Mouse (Mus musculus) ES-Bruce4 (cell line): Measurements from ENCODE around the gene Tgfbr3l. TPM values are rescaled to one million over a fixed set of nuclear protein-coding genes. Genes with fewer than 3 reads are reported as not detected.

Source experiments
- H3K27ac ChIP-seq: 2 replicates; pipeline ENCODE4 v1.5.1; 2012; ENCODE audit warnings: low read length, inconsistent platforms; ENCODE audit not compliant: insufficient read depth
- H3K27me3 ChIP-seq: 2 replicates; pipeline ENCODE4 v1.6.1; 2012; ENCODE audit warnings: mild to moderate bottlenecking, low read length, inconsistent platforms; ENCODE audit not compliant: control insufficient read depth, poor library complexity, insufficient read depth, severe bottlenecking
- H3K36me3 ChIP-seq: 2 replicates; pipeline ENCODE4 v1.6.1; 2012; ENCODE audit warnings: inconsistent platforms, mild to moderate bottlenecking, low read length, moderate library complexity; ENCODE audit not compliant: control insufficient read depth, poor library complexity, insufficient read depth, severe bottlenecking
- H3K4me1 ChIP-seq: one replicate; pipeline ENCODE4 v1.8.1; 2011; ENCODE audit warnings: low read length; ENCODE audit not compliant: control insufficient read depth, insufficient read depth
- H3K4me3 ChIP-seq: 2 replicates; pipeline ENCODE4 v1.5.1; 2011; ENCODE audit warnings: low read depth, mild to moderate bottlenecking, low read length
- H3K9ac ChIP-seq: 2 replicates; pipeline ENCODE4 v1.6.1; 2012; ENCODE audit warnings: low read depth, mild to moderate bottlenecking, inconsistent platforms; ENCODE audit not compliant: poor library complexity, severe bottlenecking
- H3K9me3 ChIP-seq: replicated peaks from 2 replicates; pipeline ENCODE4 v1.6.1; 2012; ENCODE audit warnings: mild to moderate bottlenecking, low read length, inconsistent platforms; ENCODE audit not compliant: control insufficient read depth, poor library complexity, insufficient read depth, severe bottlenecking
- CTCF ChIP-seq: IDR thresholded peaks from one replicate; pipeline ENCODE4 v1.8.1; 2011; ENCODE audit warnings: low read depth, low read length
- EP300 ChIP-seq: IDR thresholded peaks from 2 replicates; pipeline ENCODE4 v1.6.1; 2011; ENCODE audit warnings: low read depth, low read length; ENCODE audit not compliant: insufficient read depth
- POLR2A ChIP-seq: IDR thresholded peaks from one replicate; pipeline ENCODE4 v1.8.1; 2011; ENCODE audit warnings: low read length; ENCODE audit not compliant: insufficient read depth
- polyA plus RNA-seq: library from polyadenylated mRNA; stranded (reverse); fragments of >200 nt; gene quantifications from 2 replicates; pipeline ENCODE4 v1.2.4, GENCODE M21; 2011; ENCODE audit warnings: low read depth; ENCODE audit not compliant: missing spikeins, insufficient read depth, insufficient read length

The Tgfbr3l gene
- polyA plus RNA-seq, 1 experiment = 4.2 TPM

DNA sequence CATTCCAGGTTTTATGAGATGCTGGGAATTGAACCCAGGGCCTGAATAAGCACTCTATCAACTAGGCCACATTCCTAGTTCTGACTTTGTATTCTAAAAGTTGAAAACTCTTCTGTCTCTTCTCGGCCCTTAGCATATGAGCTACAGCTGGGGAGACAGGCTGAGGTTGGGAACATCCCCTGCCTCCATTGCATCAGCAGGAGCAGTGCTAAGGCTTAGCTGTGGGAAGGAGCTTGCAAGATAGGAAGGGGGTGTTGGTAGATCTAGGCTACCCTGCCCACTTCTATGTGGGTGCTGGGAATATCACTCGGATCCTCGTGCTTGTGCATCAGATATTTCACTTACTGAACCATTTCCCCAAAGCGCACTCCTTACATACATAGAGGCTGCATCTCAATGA, 20.1 kb upstream of the Tgfbr3l start:
- TF ChIP-seq POLR2A = no peak
- TF ChIP-seq EP300 = no peak

DNA sequence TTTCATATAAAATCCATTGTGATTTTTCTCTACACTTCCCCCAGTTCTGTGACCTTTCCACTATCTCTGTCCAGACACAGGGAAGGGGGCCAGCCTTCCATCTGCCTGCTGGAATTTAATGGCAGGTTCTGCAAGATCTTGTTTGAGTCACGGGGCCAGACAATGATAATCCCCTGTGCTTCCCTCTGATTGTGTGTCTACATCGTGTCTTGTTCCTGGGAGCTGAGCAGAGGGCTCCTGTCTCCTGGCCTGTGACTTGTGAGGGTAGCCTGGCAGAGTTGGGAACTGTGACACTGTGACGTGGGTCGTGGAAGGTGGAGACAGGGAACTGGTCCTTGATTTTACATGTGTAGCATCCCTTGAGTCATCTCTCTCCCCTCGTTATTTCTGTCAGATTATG, 18.2 kb upstream of the Tgfbr3l start:
- no peak overlapping the region for H3K27ac ChIP-seq
- H3K4me1 ChIP-seq = no peaks in the 10 kb centered on the region
- no peak overlapping the region for H3K9ac ChIP-seq
- no peaks in the 10 kb centered on the region for H3K36me3 ChIP-seq
- TF ChIP-seq CTCF (no peak), EP300 (no peak), POLR2A (no peak)
- no peak overlapping the region for H3K4me3 ChIP-seq
- H3K27me3 ChIP-seq = no peaks in the 10 kb centered on the region
- H3K9me3 ChIP-seq = no peaks in the 10 kb centered on the region

More for the DNA sequence above, 20.1 kb upstream of the Tgfbr3l start:
- H3K9me3 ChIP-seq = no peaks in the 10 kb centered on the region
- H3K4me1 ChIP-seq = no peaks in the 10 kb centered on the region
- H3K36me3 ChIP-seq = no peaks in the 10 kb centered on the region
- H3K27me3 ChIP-seq = peaks cover 3% of the 10 kb centered on the region
- H3K27ac ChIP-seq = no peak overlapping the region
- no peak overlapping the region for H3K9ac ChIP-seq
- no peak overlapping the region for H3K4me3 ChIP-seq

DNA sequence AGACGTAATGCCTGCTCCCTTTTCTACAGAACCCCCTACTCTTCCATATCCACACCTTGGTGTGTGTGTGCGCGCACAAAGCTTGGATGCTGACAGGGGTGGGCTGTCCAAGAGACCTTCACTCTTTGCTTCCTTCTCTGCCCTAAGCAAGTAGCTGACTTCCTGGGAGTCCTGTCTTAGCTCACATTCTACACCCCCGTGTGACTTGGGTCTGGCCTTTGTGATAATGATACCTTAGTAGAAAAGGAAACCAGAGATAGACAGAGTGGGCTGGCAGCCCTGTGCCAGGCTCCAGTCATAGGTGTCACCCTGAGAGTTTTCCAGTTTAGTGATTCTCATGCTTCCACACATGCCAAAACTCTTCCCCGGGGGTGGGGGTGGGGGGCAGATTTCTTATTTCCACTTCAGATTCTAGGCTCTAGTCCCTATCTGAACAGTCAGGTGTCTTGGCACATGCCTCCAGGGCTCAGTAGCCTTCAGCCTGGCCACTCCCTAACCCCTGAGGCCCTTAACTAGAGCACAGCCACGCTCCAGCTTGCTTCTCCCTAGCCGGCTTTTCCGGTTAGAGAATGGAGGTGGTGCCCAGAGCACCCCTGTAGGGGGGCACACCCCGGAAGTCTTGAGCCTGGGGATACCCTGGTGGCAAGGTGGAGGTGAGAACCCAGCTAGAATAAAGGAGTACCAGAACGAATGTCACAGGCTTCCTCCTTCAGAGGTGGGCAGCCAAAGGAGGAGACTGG, 17.2 kb upstream of the Tgfbr3l start:
- TF ChIP-seq EP300 (no peak), CTCF (no peak), POLR2A (no peak)
- Histone ChIP-seq H3K27me3 (no peaks in the 10 kb centered on the region), H3K36me3 (no peaks in the 10 kb centered on the region)

DNA sequence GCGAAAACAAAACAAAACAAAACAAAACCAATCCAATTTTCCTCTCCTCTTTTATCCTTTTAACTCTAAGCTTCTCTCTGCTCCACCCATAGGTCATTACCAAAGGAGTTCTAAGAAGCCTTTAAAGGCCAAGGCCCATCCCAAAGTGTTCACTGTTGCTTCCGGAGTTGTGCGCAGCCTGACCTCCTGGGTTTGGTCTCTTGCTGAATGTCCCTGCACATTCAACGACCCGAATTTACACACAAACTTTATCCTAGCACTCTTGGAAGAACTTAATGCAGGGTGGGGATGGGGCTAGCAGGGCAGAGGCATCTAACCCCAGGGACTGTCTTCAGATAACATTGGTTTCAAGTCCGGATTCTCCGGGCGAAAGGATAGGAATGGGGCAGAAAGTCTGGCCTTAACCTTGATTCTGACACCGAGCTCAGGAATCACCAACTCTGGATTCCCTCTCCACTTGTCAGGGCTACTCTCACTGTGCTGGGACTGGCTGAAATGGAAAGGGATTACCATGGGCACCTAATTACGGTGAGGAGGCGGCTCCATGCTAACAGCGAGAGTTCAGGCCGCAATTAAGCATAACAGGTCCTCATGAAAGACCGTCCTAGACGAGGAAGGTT, 10.1 kb upstream of the Tgfbr3l start:
- TF ChIP-seq EP300 (no peak), CTCF (no peak), POLR2A (no peak)
- H3K9ac ChIP-seq = peak overlapping the region; percentile 68
- peaks cover 2% of the 10 kb centered on the region for H3K36me3 ChIP-seq
- H3K4me3 ChIP-seq = peak overlapping the region; percentile 70
- no peaks in the 10 kb centered on the region for H3K27me3 ChIP-seq
- no peaks in the 10 kb centered on the region for H3K4me1 ChIP-seq
- H3K9me3 ChIP-seq = no peaks in the 10 kb centered on the region
- peak overlapping the region; percentile 86 for H3K27ac ChIP-seq

More for the DNA sequence above, 17.2 kb upstream of the Tgfbr3l start:
- Histone ChIP-seq H3K9ac (no peak overlapping the region), H3K9me3 (no peaks in the 10 kb centered on the region), H3K27ac (no peak overlapping the region), H3K4me1 (no peaks in the 10 kb centered on the region), H3K4me3 (no peak overlapping the region)

DNA sequence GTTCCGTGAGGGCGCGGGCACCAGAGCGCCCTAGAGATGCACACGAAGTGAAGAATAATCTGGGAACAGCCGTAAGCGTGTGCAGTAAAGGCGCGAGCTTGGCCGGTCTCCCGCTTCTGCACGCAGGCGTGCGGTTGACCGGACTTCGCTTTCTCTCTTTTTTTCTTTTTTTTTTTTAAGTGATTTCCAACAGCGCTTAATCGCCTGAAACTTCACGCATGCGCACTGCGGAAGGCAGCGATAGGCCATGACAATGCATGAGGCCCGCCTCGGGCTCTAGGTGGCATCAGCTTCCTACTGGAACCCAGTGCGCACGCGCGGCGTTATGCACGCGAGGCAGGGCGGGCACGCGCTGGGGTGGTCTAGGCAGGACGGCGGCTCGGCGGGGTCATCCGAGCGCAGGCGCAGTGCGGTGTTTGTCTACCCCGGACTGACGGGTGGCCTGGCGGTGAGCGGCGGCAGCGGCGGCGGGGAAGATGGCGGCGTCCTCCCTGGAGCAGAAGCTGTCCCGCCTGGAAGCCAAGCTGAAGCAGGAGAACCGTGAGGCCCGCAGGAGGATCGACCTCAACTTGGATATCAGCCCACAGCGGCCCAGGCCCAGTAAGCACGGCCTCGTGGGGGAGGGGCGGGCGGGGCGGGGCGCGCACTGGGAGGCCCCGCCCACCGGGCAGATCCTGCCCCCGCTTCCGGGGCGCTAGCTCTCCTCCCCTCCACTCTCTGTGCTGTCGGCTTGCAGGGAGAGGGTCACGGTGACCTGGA, 9.4 kb upstream of the Tgfbr3l start, which contains the start of the genes Map2k7 and Gm49320:
Gene Map2k7 (plus strand): TSS at position 307 of the 759 bp plus-strand sequence.
Gene Gm49320 (plus strand): TSS at position 432 of the 759 bp plus-strand sequence.
- no peaks in the 10 kb centered on the region for H3K4me1 ChIP-seq
- H3K4me3 ChIP-seq = peak within 1 kb of the TSS; percentile 85
- no peaks in the 10 kb centered on the region for H3K27me3 ChIP-seq
- H3K36me3 ChIP-seq = peaks cover 8% of the 10 kb centered on the region
- H3K27ac ChIP-seq = peak within 1 kb of the TSS; percentile 86
- peak within 1 kb of the TSS; percentile 74 for H3K9ac ChIP-seq
- no peaks in the 10 kb centered on the region for H3K9me3 ChIP-seq
- TF ChIP-seq CTCF = peak; percentile 48
- TF ChIP-seq EP300 = peak; percentile 70; the same call in 1 of the 2 replicates
- TF ChIP-seq POLR2A = peak; percentile 35
